ENCODE assay signal across 16 mouse cellular contexts in the genomic region with DNA sequence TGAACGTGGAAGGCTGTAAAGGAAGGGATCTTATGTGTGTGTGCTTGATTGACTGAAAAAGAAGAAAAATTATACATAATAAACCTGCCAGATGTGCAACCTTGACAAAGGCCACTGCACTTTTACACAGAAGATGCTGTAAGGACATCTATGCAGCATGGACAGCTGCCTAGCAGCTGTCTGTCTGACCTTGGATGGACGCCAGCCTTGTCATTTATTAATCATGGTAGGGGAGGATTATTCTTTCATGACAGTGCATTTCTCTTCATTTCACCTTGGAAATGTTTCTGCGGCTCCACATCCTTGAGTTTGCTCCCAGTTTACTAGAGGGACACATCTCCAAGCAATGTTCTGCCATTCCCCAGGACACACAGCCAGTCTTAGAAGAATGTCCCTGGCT. TPM values are rescaled to one million over a fixed set of nuclear protein-coding genes. Genes with fewer than 3 reads are reported as not detected.
DNase-seq lines count a peak whose midpoint lies in the region.
"Had no signal": no experiment of that assay in that cellular context is flagged by ENCODE, and none has a peak within 500 bp of the region (broad histone marks: within the 10 kb centered on the region; RNA-seq: fewer than 3 reads in every experiment).

No protein-coding gene starts in this region.

- peak; percentile 23 for DNase-seq in heart, adult 11 months
- no peak for DNase-seq in heart, postnatal 4 days
- peak; percentile 46 for DNase-seq in kidney, postnatal 14 days
- DNase-seq in kidney, adult 18-20 months = no peak
- peak; percentile 41 for DNase-seq in NIH3T3 (ENCODE audit: low read depth)
- peak; percentile 43 for DNase-seq in adrenal gland, postnatal 25 days
- DNase-seq in frontal cortex, adult 2 months (ENCODE audit: extremely low spot score in 1 of 2, low spot score in 1 of 2) = no peak
- no peak for DNase-seq in gastrocnemius, adult 8-10 months (ENCODE audit: low spot score in 2 of 2)
- DNase-seq: cerebellum, adult 11 months; cerebellum, adult 9-11 months; gastrocnemius, postnatal 36 days; layer of hippocampus, postnatal 36 days; liver, embryonic 13.5 days; lung, adult 2 months; thymus, adult 18-20 months; thymus, postnatal 36 days had no signal

RNA-seq across cellular contexts. Expression of a gene that starts 48.8 kb away (rescaled TPM):
- total RNA-seq in heart, postnatal 4 days (2021) = 1 to 10 TPM; 2.7 to 2.9 TPM
- total RNA-seq in adrenal gland, postnatal 25 days (2021) = 11.4 and 14.4 TPM in 2 replicates
- polyA plus RNA-seq in frontal cortex, adult 2 months (2012; rRNA removed) = 6.5 and 7.2 TPM in 2 replicates
- 1 to 10 TPM; 1.2 to 1.8 (median 1.6) TPM for total RNA-seq in gastrocnemius, adult 8-10 months (2022)

Comparison
In these comparisons a context has a peak if more than half of its experiments do, and no peak if none do; other contexts are left out.
1. DNase-seq: peak in heart, adult 11 months (single experiment), kidney, postnatal 14 days (single experiment), NIH3T3 (single experiment) and adrenal gland, postnatal 25 days (single experiment); none in heart, postnatal 4 days (single experiment), kidney, adult 18-20 months (single experiment), frontal cortex, adult 2 months (0 of 2) and gastrocnemius, adult 8-10 months (0 of 2).